Mouse (Mus musculus) induced T-regulatory cell, adult 2 months (primary cell): ENCODE results near the gene Rtn4ip1.
"Not testable (repeated sequence)": the region's sequence is repeated elsewhere in the genome, so short reads cannot be mapped to it uniquely, and the experiment has no call there.

ENCODE experiments used
- DNase-seq: peaks from one replicate; pipeline ENCODE4 v3.0.0-alpha.2; 2012; ENCODE audit warnings: low read depth

The Rtn4ip1 gene

DNA sequence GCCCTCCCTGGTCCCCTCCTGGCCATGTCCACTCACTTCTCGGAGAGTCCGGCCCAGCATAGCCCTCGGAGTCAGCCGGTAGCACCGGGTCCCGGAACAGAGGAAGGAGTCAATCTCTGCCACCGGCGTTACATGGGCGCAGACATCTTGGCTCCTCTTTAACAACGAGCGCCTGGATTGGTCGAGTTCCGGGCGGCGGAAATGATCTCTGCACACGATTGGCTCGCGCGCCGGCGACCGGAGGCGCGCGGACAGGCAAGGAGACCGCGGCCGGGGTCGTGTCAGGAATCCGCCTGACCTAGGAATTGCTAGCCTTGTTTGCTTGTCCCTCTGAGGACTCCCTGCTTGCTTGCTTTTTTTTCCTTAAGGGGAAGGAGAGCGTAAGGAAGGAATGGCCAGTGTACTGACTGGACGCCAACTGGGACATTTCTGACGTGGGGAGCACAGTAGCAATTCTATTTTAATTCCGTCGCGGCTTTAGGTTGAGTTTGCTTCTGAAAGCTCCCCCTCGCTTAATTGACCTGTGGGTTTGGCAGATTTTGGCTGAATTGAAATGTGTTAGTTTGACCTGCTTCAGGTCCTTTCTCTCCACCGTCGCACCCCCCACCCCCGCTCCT is at the start of gene Rtn4ip1, which contains the start of gene Qrsl1:
Gene Rtn4ip1, plus strand, starts transcription at position 230 of the 617 bp plus-strand sequence.
Gene Qrsl1, minus strand, starts transcription at position 168 of the 617 bp plus-strand sequence.
- DNase-seq = peak; percentile 96

DNA sequence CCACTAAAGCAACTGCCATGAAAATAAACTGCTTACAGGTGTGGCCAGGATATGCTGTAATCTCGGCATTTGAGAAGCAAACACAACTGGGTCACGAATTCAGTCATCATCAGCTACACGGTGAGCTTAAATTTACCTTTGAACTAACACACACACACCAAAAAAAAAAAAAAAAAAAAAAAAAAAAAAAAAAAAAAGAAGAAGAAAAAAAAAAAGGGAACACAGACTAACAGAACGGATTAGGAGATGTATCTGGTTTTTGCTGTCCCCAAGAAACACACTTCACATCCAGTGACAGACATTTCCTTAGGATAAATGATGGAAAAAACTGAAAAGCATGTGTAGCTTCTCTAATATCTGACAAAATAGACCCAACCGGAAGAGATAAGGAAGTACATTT is 49.7 kb upstream of the Rtn4ip1 start:
- no peak for DNase-seq

DNA sequence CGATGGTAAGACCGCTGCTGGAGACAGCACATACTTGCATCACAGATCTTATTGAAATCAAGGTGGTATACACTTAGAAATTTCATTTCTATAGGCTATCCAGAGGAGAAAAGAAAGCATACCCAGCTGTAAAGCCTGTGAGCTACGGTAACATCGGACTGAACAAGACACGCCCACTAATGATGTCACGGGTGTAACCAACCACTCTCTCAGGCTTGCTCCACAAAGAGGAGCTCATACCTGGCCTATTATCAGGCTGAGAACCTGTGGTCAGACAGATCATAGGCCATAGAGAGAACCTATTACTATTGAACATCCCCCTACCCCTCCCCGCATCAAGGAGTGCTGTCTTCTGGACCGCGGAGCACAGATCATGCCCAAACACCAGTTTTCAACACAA is 45.7 kb upstream of the Rtn4ip1 start:
- DNase-seq = no peak

DNA sequence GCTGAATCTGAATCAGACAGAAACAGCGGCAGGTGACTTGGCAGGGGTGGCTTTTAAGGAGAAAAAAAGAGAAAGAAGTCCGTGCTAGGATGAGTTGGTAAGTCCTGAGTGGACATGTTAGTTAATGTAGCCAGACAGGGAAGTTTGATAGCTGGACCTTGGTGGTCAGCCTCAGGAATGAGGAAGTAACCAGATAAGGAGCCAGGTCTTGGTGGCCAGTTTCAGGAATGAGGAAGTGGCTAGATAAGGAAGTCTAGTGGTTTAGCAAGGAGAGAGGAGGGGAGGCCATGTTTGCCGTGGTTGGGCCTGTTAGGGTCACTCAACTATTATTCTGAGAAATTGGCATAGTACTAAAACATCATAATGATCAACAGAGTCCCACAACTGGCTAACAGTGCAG is 45.3 kb upstream of the Rtn4ip1 start:
- DNase-seq = no peak

DNA sequence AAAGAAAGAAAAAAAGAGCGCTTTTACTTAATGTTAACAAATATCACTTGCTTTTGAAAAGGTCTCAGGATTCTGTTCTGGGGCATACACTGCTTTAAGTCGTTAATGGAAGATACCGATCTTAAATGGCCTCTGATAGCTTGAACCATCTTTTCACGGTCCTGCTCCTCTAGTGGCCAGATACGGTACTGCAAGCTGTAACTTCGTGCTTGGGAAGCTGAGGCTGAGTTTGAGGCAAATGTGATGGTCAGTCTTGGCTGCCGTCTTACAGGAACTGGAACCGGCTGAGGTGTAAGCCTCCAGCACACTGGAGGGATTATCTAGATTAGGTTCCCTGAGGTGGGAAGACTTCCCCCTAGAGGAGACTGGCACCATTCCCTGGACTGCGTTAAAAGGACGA is 30.9 kb upstream of the Rtn4ip1 start:
- peak; percentile 73 for DNase-seq

DNA sequence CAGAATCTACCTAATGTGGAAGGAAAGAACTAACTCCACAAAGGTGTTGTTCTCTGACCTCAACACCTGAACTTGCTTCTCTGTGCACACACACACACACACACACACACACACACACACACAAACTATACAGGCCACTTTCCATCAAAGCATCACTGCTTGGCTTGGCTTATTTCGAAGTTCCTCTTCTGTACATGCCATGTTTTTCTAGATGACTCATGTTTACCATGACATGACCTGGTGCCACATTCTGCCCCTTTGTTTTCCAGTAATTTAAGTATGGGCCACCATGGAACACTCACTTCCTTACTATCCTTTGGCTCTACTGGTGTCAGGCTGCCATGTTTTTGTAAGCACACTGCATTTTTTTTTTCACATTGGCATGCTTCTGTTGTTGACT is 30.1 kb upstream of the Rtn4ip1 start:
- no peak for DNase-seq

DNA sequence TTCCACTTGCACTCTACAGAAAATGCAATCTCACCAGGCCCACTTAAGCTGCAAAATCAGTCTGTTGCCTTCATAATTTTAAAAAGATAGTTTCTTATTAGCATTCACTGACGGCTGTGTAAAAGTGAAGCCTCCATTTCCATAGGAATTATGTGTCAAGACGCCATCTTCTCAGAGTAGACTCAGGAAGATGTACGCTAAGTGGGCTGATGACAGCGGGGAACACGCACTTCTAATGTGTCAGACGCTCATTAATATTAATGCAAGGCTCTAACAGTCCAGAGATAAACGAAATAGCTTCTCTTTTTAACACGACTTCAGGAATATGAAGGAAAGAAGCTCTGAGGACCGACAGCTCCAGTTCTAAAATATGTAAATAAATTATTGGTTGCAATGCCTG is 13.9 kb upstream of the Rtn4ip1 start:
- no peak for DNase-seq

DNA sequence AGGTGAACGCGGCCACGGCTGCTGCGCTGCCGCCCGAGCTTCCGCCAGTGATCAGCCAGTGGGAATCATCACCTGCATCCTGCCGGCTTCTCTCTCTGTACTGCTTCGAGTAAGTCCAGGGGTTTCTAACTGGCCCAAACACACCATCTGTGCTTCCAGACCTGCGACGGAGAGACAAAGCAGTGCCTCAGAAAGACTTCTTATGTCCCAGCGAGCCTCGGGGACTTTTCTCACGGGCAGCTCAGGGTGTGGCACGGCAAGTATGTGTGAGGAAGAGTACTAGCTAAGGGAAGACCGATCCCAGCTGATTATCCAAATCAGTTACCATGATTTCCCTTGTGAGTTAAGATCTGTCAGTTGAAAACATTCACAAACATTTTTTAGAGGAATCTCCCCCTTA is 12.6 kb upstream of the Rtn4ip1 start:
- no peak for DNase-seq

DNA sequence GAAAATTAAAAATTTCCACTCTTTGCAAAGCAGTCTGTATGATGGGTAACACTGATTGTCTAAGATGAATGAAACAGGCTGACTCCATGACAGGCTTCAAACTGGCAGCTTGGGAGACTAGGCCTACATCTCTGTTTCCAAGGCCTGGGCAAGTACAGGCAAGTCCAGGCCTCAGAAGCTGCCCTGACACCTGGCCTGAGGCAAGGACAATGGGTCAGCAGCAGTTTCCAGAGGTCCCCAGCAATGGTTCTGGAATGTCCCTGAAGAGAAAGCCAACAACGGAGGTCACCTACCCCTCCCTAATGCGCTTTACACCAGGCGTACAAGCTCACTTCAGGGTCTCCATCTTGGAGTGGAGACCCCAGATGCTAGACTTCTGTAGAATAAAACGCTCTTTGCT is 8.6 kb upstream of the Rtn4ip1 start:
- no peak for DNase-seq

DNA sequence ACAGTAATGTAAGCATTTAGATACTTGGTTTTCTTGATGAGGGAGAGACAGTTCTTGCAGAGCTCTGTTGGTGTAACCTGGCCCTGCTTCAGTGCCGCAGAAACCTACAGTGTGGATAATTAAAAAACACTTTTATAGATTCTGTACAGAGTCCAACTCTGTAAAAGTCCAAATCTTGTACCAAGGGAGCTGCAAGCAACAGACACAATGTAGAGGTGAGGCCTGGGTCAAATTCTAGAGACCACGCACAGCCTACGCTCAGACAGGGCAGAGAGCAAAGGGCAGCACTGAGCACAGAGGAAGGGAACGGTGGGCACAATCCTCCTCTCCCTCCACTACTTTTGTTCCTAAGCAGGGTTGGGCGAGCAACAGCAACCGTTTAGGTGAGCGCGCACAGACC is 5.5 kb upstream of the Rtn4ip1 start:
- DNase-seq = no peak

DNA sequence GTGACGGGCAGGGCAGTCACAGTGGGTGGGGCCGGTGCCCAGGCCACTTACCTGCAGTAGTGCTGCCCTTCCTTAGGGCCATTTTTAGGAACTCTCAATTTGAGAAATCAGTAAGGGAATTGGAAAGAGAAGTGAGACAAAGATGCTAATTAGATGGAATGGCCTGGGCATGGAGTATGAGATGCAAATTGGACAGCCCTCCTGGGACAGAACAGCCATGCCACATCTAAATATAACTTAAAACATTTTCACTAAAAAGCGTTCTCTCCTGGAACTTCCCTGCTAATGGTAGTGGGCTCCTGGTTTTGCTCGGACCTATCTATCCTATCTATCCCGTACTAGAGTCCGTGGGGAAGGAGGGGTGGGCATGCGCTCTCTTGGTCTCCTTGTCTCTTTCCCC is 3.3 kb upstream of the Rtn4ip1 start:
- no peak for DNase-seq

DNA sequence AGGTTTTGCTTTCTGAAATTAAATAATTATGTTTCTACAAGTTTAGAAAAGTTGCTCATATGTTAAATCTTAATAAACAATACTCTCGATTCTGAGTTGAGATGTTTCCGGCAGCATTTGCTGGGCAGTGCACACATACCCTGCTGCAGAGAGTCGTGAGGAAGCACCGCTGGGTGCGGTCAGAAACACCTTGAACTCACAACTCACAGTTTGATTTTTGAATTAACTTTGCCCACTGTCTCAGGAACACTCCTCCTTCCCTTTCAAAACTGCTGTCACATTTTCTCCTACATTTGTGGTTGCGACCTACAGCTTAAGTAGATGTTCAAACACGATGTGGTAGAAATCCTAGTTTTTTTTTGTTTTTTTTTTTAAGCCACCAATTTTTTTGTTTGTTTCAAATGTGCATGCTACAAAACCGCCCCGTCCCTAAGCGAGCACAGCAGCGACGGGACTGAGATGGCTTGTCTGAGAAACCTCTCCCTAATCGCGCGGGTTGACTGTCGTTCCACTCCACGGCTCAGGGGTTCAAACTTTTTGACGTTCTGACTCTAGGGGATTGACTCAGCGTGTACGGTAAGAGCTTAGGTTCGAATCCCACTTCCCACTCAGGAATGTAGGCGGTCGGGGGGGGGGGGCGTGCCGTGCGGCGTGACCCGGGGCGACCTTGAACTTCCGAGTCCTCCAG is 580 bp upstream of the Rtn4ip1 start:
- DNase-seq = peak; percentile 61

DNA sequence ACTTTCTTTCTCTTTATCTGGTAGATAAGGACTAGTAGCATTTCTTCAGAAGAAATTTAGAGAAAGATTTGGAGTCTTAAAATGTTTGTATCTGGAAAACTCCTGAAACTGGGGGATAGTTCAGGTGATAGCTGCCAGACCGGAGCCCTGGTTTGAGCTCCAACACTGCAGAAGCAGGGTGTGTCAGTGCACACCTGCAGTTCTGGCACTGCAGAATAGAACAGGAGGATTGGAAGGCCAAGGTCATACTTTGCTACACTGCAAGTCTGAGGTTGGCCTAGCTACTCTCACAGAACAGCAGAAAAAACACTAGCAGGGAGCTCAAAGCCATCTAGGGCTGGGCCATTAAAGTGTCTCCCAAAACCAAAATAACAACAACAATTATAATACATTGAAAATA is 3.0 kb downstream of the Rtn4ip1 start:
- DNase-seq = no peak

DNA sequence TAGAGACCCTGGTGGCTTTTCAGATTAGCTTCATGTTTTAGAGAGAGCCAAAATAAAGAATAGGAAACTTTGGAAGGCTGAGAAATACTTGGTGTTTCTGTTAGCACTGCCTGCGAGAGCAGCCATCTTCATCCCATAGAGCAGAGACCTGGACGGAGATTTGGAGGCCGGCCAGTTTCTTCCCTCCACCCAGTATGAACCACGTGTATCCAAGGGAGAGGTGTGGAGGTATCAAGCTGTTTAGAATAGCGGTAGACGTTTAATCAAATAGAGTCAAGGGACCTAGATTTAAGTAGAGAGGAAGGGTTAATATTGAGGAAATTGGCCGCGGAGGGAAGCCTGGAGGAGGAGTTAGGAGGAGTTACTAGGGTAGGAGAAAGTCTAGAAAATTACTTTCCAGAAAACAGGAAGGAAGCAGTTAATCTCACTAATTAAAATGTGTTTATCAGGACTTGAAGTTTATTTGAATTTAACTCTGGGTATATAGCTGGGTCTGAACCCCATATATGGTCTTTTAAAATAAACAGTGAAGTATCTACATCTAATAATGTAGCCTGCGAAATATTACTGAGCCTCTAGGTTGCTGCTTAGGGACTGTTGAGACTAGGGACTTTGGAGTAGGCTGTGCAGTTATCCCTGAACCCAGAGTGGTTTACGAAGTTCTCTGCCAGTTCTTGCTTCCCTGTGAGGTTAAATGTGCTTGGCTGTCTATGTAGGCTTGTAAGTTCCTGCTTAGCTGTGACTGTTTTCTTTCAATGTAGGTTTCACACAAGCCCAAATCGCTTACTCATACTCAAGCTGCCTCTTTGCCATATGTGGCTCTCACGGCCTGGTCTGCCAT is 8.6 kb downstream of the Rtn4ip1 start:
- no peak for DNase-seq

DNA sequence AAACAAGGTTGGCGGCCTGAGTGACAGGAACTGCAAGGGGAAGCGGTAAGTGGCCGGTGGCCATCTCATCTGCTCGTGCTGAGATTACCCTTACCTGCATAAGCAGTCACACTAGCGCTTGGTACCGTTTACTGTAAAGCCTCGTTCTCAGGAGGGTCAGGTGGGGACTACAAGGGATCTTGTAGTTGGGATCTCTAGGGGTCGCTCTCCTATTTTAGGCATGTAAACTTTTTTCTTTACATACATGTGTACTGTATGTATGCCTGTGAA is 9.2 kb downstream of the Rtn4ip1 start:
- DNase-seq = no peak

DNA sequence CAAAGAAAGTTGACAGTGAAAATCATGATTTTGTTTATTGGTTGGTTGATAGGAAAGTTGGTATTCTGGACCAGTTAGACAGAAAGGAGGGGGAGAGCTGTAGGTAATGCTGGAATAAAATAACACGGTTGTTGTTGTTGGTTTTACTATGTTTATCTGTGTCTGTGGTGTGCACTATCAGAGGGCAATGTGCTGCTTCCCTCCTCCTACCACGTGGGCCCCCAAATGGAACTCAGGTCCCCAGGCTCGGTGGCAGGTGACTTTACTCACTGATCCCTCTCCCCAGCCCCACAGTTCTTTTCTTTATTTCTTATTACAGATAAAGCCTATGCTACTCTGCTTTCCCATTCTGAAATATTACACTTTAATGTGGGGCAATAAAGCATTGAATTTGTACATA is 10.6 kb downstream of the Rtn4ip1 start:
- no peak for DNase-seq

DNA sequence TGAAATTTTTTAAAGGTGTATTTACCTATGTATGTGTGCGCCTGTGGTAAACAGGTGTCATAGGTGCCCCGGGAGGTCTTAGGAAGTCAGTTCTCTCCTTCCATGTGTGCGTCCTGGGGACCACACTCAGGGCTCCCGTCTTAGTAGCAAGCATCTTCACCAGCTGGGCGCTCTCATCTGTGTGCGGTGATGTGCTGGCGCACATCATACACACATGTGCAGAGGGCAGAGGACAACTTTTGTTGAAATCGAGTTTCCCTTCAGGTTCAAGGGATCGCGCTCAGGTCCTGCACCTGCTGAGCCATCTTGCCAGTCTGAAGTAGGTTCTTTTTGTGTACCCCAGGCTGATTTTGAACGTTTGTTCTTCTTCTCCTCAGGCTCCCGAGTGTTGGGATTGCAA is 14.6 kb downstream of the Rtn4ip1 start:
- DNase-seq = no peak

DNA sequence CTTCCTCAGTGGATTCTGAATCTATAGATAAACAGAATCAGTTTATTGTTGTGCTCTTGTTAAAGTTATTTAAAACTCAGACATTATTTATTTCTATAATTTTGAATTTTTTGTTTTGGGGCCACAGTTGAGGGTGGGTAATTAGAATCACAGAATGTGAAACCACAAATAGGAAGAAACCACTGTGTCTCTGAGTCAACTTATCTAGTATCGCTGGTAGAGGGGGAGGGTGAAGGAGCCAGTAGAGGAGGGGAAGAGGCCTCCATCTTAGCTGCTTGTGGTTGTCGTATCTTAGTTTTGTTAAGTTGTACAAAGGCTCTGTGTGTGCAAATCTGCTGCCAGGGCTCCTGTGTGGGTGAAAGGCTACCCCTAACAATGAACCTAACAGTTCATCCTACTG is 15.1 kb downstream of the Rtn4ip1 start:
- no peak for DNase-seq

DNA sequence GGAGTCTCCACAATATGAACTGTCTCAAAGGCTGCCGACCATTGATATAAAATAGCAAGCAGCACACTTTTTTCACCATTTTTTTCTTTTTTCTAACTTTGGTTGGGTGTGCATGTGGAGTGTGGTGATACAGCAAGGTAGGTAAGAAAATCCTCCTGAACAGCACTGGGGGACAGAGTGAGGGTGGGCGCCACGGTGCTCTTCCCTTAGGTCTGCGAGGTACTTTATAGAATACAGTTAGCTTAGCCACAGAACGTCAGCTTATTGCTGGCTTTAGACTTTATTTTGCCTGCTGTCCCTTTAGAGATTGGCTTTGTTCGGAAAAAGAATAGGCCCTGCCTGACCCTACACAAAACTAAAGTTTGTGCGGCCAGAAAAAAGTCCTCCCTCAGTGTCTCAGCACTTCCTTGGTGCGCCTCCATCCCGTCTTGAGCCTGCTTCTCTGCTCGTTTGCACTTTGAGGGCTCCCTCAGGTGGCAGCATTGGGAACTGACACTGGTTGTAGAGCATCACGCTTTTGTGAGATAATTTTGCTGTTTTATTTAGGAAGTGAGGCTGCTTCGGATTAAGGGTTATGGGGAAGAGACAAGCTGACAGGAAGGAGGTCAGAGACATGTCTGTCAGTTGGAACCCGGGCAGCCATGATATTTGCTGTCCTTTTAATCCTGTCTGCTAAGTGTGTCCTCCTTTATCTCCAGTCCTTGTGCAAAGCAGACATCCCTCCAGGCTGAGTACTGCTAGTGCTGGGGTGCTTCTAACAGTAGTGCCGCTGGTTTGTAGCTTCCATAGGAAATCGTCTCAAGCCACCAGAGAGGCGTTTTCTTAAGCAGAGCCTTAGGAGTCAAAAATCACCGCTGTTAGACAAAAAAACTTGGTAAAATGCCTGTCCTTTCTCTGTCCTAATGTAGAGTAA is 17.3 kb downstream of the Rtn4ip1 start:
- peak; percentile 79 for DNase-seq

DNA sequence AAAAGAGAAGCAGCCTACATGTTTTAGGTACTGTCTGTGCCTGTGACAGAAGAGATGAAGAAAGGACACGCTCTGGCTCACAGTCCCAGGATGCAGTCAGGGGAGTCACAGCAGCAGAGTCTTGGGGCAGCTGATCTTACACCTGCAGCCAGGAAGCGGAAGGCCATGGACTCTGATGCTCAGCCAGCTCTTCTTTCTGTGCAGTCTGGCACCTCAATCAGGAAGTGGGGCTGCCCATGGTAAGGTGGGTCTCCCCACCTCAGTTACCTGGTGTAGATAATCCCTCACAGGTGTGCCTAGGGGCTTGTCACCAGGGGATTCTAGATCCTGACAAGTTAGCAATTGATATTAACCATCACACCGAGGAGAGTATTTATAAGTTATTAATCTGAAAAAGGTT is 21.5 kb downstream of the Rtn4ip1 start:
- no peak for DNase-seq

DNA sequence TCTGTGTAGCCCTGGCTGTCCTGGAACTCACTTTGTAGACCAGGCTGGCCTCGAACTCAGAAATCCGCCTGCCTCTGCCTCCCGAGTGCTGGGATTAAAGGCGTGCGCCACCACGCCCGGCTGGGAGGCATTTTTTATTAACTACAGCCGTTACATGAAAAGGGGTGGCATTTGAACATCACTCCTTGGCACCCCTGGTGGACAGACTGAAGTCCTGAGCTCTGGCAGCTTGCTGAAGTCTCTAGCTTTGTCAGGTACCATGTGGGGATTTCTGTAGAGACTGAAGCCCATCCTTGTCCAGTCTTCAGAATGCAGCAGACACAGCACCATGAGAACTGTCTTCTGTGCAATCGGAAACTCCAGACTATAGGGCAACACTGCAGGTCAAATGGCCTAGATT is 24.2 kb downstream of the Rtn4ip1 start:
- not testable (repeated sequence) for DNase-seq

DNA sequence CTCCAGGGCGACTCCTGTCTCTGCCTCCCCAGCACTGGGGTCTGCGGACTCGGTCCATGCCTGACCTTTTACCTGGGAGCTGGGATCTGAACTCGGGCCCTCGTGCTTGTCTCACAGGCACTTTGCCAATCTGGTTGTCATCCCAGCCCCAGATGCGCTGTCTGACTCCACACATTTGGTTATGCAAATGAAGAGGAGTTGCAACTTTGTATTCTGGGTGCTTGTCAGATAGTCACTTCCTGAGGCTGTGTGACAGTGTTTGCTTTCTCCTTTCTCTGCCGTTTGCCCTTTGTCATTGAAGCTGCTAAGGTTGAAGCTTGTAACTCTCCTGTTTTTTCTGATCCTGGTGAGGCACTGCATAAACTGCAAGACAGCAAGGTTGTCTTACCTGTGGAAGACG is 26.1 kb downstream of the Rtn4ip1 start:
- no peak for DNase-seq
